Mouse (Mus musculus) MEL (cell line): ENCODE data around the gene Atp8a2. TPM values are rescaled to one million over a fixed set of nuclear protein-coding genes. Genes with fewer than 3 reads are reported as not detected.

Experiments used
- DNase-seq: peaks from one replicate; pipeline ENCODE4 v3.0.0; 2011; ENCODE audit warnings: low read depth, low spot score
- H3K27ac ChIP-seq: 2 replicates; pipeline ENCODE4 v1.5.1; 2012; ENCODE audit warnings: low read depth, mild to moderate bottlenecking, control low read depth, low read length, moderate library complexity; ENCODE audit not compliant: control insufficient read depth
- H3K27me3 ChIP-seq, 2 experiments: fragments of 150-350 bp in 1 of 2; sonication (generic) in 1 of 2; 2 replicates each; pipeline ENCODE4 v1.6.1; 2012; ENCODE audit warnings: low read length in 2 of 2, mild to moderate bottlenecking in 2 of 2, improper control_type of control experiment in 1 of 2, moderate library complexity in 1 of 2; ENCODE audit not compliant: insufficient read depth in 2 of 2, control insufficient read depth in 1 of 2
- H3K36me3 ChIP-seq, 2 experiments: 2 replicates each; pipeline ENCODE4 v1.6.1; 2012 to 2014; ENCODE audit warnings: low read length in 2 of 2, improper control_type of control experiment in 1 of 2, inconsistent platforms in 1 of 2, mild to moderate bottlenecking in 1 of 2; ENCODE audit not compliant: insufficient read depth in 2 of 2, control insufficient read depth in 1 of 2
- H3K4me1 ChIP-seq, 2 experiments: fragments of 150-350 bp in 1 of 2; sonication (generic) in 1 of 2; 2 replicates each; pipeline ENCODE4 v1.6.1; 2012; ENCODE audit warnings: low read length in 2 of 2, improper control_type of control experiment in 1 of 2, mild to moderate bottlenecking in 1 of 2; ENCODE audit not compliant: insufficient read depth in 2 of 2, control insufficient read depth in 1 of 2
- H3K4me3 ChIP-seq, 2 experiments: fragments of 150-350 bp in 1 of 2; sonication (generic) in 1 of 2; 2 replicates each; pipeline ENCODE4 v1.5.1; 2012; ENCODE audit warnings: low read depth in 2 of 2, low read length in 2 of 2, mild to moderate bottlenecking in 2 of 2, moderate library complexity in 2 of 2, control low read depth in 1 of 2, improper control_type of control experiment in 1 of 2; ENCODE audit not compliant: control insufficient read depth in 1 of 2, insufficient read depth in 1 of 2
- H3K79me2 ChIP-seq: 2 replicates; pipeline ENCODE4 v1.6.1; 2012; ENCODE audit warnings: mild to moderate bottlenecking, low read length, moderate library complexity; ENCODE audit not compliant: control insufficient read depth, poor library complexity, insufficient read depth
- H3K9ac ChIP-seq: 2 replicates; pipeline ENCODE4 v1.6.1; 2012; ENCODE audit warnings: low read depth, mild to moderate bottlenecking, control low read depth, low read length, moderate library complexity; ENCODE audit not compliant: control insufficient read depth, poor library complexity, severe bottlenecking
- H3K9me3 ChIP-seq: fragments of 150-350 bp; sonication (generic); replicated peaks from 2 replicates; pipeline ENCODE4 v1.6.1; 2012; ENCODE audit warnings: mild to moderate bottlenecking, low read length, improper control_type of control experiment, moderate library complexity; ENCODE audit not compliant: insufficient read depth
- BHLHE40 ChIP-seq: IDR thresholded peaks from 2 replicates; pipeline ENCODE4 v1.6.1; 2012; ENCODE audit warnings: low read depth, mild to moderate bottlenecking, inconsistent platforms, low read length, improper control_type of control experiment, borderline replicate concordance
- CTCF ChIP-seq, 3 experiments: IDR thresholded peaks in 2 of 3; conservative IDR thresholded peaks in 1 of 3; 2 replicates each; pipeline ENCODE4 v1.5.1; 2011 to 2012; ENCODE audit warnings: low read length in 3 of 3, low read depth in 2 of 3, mild to moderate bottlenecking in 2 of 3, improper control_type of control experiment in 1 of 3, inconsistent platforms in 1 of 3, mixed read lengths in 1 of 3, moderate library complexity in 1 of 3; ENCODE audit not compliant: control insufficient read depth in 1 of 3, insufficient read depth in 1 of 3, poor library complexity in 1 of 3, severe bottlenecking in 1 of 3
- EP300 ChIP-seq, 2 experiments: IDR thresholded peaks; 2 replicates each; pipeline ENCODE4 v1.6.1; 2011; ENCODE audit warnings: improper control_type of control experiment in 2 of 2, low read length in 2 of 2, low read depth in 1 of 2, mild to moderate bottlenecking in 1 of 2
- GATA1 ChIP-seq: IDR thresholded peaks from 2 replicates; pipeline ENCODE4 v1.6.1; 2011; ENCODE audit warnings: low read depth, low read length, improper control_type of control experiment
- NELFE ChIP-seq: IDR thresholded peaks from 2 replicates; pipeline ENCODE4 v1.6.1; 2011; ENCODE audit warnings: low read depth, low read length, improper control_type of control experiment
- NRF1 ChIP-seq: IDR thresholded peaks from 2 replicates; pipeline ENCODE4 v1.6.1; 2014; ENCODE audit warnings: low read depth, mild to moderate bottlenecking, inconsistent platforms, low read length, improper control_type of control experiment, moderate library complexity; ENCODE audit not compliant: poor library complexity, insufficient read depth, severe bottlenecking
- POLR2AphosphoS5 ChIP-seq: IDR thresholded peaks from 2 replicates; pipeline ENCODE4 v1.6.1; 2012; ENCODE audit warnings: low read depth, borderline replicate concordance, mild to moderate bottlenecking, inconsistent platforms, low read length, moderate library complexity, mixed read lengths
- RAD21 ChIP-seq: IDR thresholded peaks from 2 replicates; pipeline ENCODE4 v1.6.1; 2011; ENCODE audit warnings: mild to moderate bottlenecking, low read depth, low read length, improper control_type of control experiment
- RCOR1 ChIP-seq: IDR thresholded peaks from 2 replicates; pipeline ENCODE4 v1.6.1; 2012; ENCODE audit warnings: low read depth, mild to moderate bottlenecking, inconsistent platforms, low read length, improper control_type of control experiment
- SMC3 ChIP-seq: IDR thresholded peaks from 2 replicates; pipeline ENCODE4 v1.6.1; 2011; ENCODE audit warnings: low read depth, low read length, improper control_type of control experiment
- TBP ChIP-seq: IDR thresholded peaks from 2 replicates; pipeline ENCODE4 v1.8.0; 2011; ENCODE audit warnings: low read depth, low read length, improper control_type of control experiment
- ZC3H11A ChIP-seq: IDR thresholded peaks from 2 replicates; pipeline ENCODE4 v1.6.1; 2012; ENCODE audit warnings: low read depth, mild to moderate bottlenecking, inconsistent platforms, low read length, improper control_type of control experiment
- ZMIZ1 ChIP-seq: IDR thresholded peaks from 2 replicates; pipeline ENCODE4 v1.6.1; 2012; ENCODE audit warnings: low read depth, mild to moderate bottlenecking, inconsistent platforms, low read length, improper control_type of control experiment, moderate library complexity
- ZNF384 ChIP-seq: IDR thresholded peaks from 2 replicates; pipeline ENCODE4 v1.6.1; 2012; ENCODE audit warnings: low read depth, mild to moderate bottlenecking, inconsistent platforms, low read length, improper control_type of control experiment
- polyA plus RNA-seq, 2 experiments: library from polyadenylated mRNA; stranded (reverse) in 1 of 2; unstranded in 1 of 2; fragments of >175 nt in 1 of 2; fragments of >200 nt in 1 of 2; gene quantifications; 2 replicates each; pipeline versions ENCODE4 v1.2.1 to v1.2.4; 2012; ENCODE audit warnings: low replicate concordance in 2 of 2, low read depth in 1 of 2; ENCODE audit not compliant: insufficient read length in 2 of 2, insufficient read depth in 1 of 2, missing spikeins in 1 of 2
- total RNA-seq: library from RNA; depleted of rRNA; stranded (reverse); fragments of 300-350 nt; gene quantifications from 2 replicates; pipeline ENCODE4 v1.2.3, GENCODE M21; 2012

Atp8a2 gene
- total and polyA plus RNA-seq, 3 experiments = 0.29 to 0.39 TPM; not detected in 1

- no peak for TF ChIP-seq SMC3
- Histone ChIP-seq H3K9me3 (no peaks in the 10 kb centered on the region), H3K9ac (no peak overlapping the region), H3K27me3 (no peaks in the 10 kb centered on the region), H3K4me1 (no peaks in the 10 kb centered on the region), H3K79me2 (no peaks in the 10 kb centered on the region), H3K27ac (no peak overlapping the region), H3K4me3 (no peak overlapping the region), H3K36me3 (no peaks in the 10 kb centered on the region)
- no peak for DNase-seq
These were observed 303.0 kb downstream of the Atp8a2 start for GRCm38 (mm10) chr14:59893971-59894370.

GRCm38 (mm10) chr14:59892084-59892483, 304.9 kb downstream of the Atp8a2 start:
- Histone ChIP-seq H3K4me3 (no peak overlapping the region), H3K27me3 (no peaks in the 10 kb centered on the region), H3K4me1 (no peaks in the 10 kb centered on the region), H3K9me3 (no peaks in the 10 kb centered on the region), H3K79me2 (no peaks in the 10 kb centered on the region), H3K9ac (no peak overlapping the region), H3K27ac (no peak overlapping the region), H3K36me3 (no peaks in the 10 kb centered on the region)
- DNase-seq = no peak
- TF ChIP-seq NELFE = no peak

GRCm38 (mm10) chr14:59891491-59891890, 305.5 kb downstream of the Atp8a2 start:
- Histone ChIP-seq H3K79me2 (no peaks in the 10 kb centered on the region), H3K27me3 (no peaks in the 10 kb centered on the region), H3K4me1 (no peaks in the 10 kb centered on the region), H3K9ac (no peak overlapping the region), H3K9me3 (no peaks in the 10 kb centered on the region), H3K4me3 (no peak overlapping the region), H3K36me3 (no peaks in the 10 kb centered on the region), H3K27ac (no peak overlapping the region)
- TF ChIP-seq RAD21 (no peak), CTCF (IDR thresholded peaks at IDR 0.05 in 2 of 3, conservative IDR thresholded peaks at IDR 0.05 in 1 of 3; ENCODE audit: control insufficient read depth in 1 of 3, insufficient read depth in 1 of 3, low read depth in 2 of 3, low read length in 3 of 3, poor library complexity in 1 of 3, severe bottlenecking in 1 of 3) (no peak), ZC3H11A (no peak), RCOR1 (no peak), POLR2AphosphoS5 (no peak)
- no peak for DNase-seq

GRCm38 (mm10) chr14:59890818-59891217, 306.2 kb downstream of the Atp8a2 start:
- Histone ChIP-seq H3K79me2 (no peaks in the 10 kb centered on the region), H3K4me1 (no peaks in the 10 kb centered on the region), H3K9ac (no peak overlapping the region), H3K36me3 (no peaks in the 10 kb centered on the region), H3K9me3 (no peaks in the 10 kb centered on the region), H3K27ac (no peak overlapping the region), H3K27me3 (no peaks in the 10 kb centered on the region), H3K4me3 (no peak overlapping the region)
- TF ChIP-seq GATA1 = no peak
- TF ChIP-seq RCOR1 = no peak
- TF ChIP-seq NELFE = no peak
- TF ChIP-seq TBP = no peak
- no peak for TF ChIP-seq EP300 (IDR thresholded peaks at IDR 0.05; ENCODE audit: low read depth in 1 of 2, low read length in 2 of 2)
- no peak for TF ChIP-seq NRF1
- TF ChIP-seq ZMIZ1 = no peak
- no peak for TF ChIP-seq BHLHE40
- TF ChIP-seq RAD21 = no peak
- no peak for TF ChIP-seq ZNF384
- DNase-seq = no peak
